Mouse (Mus musculus) bone marrow macrophage, adult 2 months (primary cell): ENCODE measurements around the gene Kcnq2.

ENCODE experiments used
- CTCF ChIP-seq: IDR thresholded peaks from 2 replicates; pipeline ENCODE4 v1.5.1; 2012; ENCODE audit warnings: low read depth, mild to moderate bottlenecking, low read length, moderate library complexity
- POLR2A ChIP-seq: IDR thresholded peaks from 2 replicates; pipeline ENCODE4 v1.6.1; 2012; ENCODE audit warnings: mild to moderate bottlenecking, low read depth, low read length, borderline replicate concordance

DNA sequence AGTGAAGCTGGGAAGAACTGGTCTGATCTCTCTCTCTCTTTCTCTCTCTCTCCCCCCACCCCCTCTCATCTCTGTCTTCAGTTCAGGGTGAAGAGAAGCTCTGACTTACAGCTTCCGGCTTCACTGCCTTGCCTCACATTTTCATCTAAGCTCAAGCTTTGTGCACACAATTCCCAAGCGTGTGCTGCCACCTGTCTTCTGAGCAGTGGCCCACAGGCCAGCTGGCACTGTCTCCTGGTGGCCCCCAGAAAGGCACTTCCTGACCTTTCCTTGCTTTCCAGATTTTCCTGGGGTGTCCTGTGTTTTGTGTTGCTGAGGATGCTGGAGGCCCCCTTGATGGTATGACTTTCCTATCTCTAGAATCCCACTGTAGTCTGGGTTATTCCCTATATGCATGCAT lies 31.0 kb downstream of the Kcnq2 start:
- TF ChIP-seq CTCF (no peak), POLR2A (no peak)
